Mouse (Mus musculus): ENCODE measurements around the gene Mcfd2.

Mcfd2 gene

GRCm38 (mm10) chr17:87287197-87287777 lies 21.6 kb upstream of the Mcfd2 start:
- in situ Hi-C loops (cut with MboI): no loop called here

- in situ Hi-C loops (cut with MboI): no loop called here
Measured at GRCm38 (mm10) chr17:87286481-87287143, 20.9 kb upstream of the Mcfd2 start.

GRCm38 (mm10) chr17:87285731-87286465 lies 20.2 kb upstream of the Mcfd2 start:
- in situ Hi-C loops (cut with MboI): no loop called here

- in situ Hi-C loops (cut with MboI): no loop called here
Measured at GRCm38 (mm10) chr17:87284482-87285040, 18.8 kb upstream of the Mcfd2 start.

GRCm38 (mm10) chr17:87283755-87284481 lies 18.2 kb upstream of the Mcfd2 start:
- in situ Hi-C loops (cut with MboI): no loop called here

GRCm38 (mm10) chr17:87283055-87283754 lies 17.5 kb upstream of the Mcfd2 start:
- in situ Hi-C loops (cut with MboI): no loop called here

- in situ Hi-C loops (cut with MboI): no loop called here
Measured at GRCm38 (mm10) chr17:87282706-87283053, 16.9 kb upstream of the Mcfd2 start, which contains the start of gene Ttc7. Gene Ttc7, plus strand, starts transcription at chr17:87282886.

- in situ Hi-C loops (cut with MboI): no loop called here
Measured at GRCm38 (mm10) chr17:87282007-87282705, 16.4 kb upstream of the Mcfd2 start.

GRCm38 (mm10) chr17:87275363-87276341 lies 9.9 kb upstream of the Mcfd2 start:
- in situ Hi-C loops (cut with MboI): no loop called here

GRCm38 (mm10) chr17:87269454-87269853 lies 3.7 kb upstream of the Mcfd2 start:
- in situ Hi-C loops (cut with MboI): no loop called here

GRCm38 (mm10) chr17:87264927-87265791 lies 576 bp downstream of the Mcfd2 start:
- in situ Hi-C loops (cut with MboI): no loop called here

GRCm38 (mm10) chr17:87264054-87264830 lies 1.5 kb downstream of the Mcfd2 start:
- in situ Hi-C loops (cut with MboI): no loop called here

- in situ Hi-C loops (cut with MboI): no loop called here
Measured at GRCm38 (mm10) chr17:87263401-87263800, 2.3 kb downstream of the Mcfd2 start.

- in situ Hi-C loops (cut with MboI): loop anchor here (10.0 kb wide), 2 partner anchors 221 to 341 kb away; partner anchors contain the start of gene Tmem247
Measured at GRCm38 (mm10) chr17:87255672-87256071, 10.1 kb downstream of the Mcfd2 start.

- in situ Hi-C loops (cut with MboI): loop anchor here (10.0 kb wide), 2 partner anchors 220 to 340 kb away; partner anchors contain the start of gene Tmem247
Measured at GRCm38 (mm10) chr17:87254384-87254783, 11.4 kb downstream of the Mcfd2 start.

- in situ Hi-C loops (cut with MboI): no loop called here
Measured at GRCm38 (mm10) chr17:87246103-87246502, 19.6 kb downstream of the Mcfd2 start.

GRCm38 (mm10) chr17:87237826-87238225 lies 27.9 kb downstream of the Mcfd2 start:
- in situ Hi-C loops (cut with MboI): no loop called here
